Mouse (Mus musculus): ENCODE measurements around the gene Zfp651. TPM values are rescaled to one million over a fixed set of nuclear protein-coding genes. Genes with fewer than 3 reads are reported as not detected.

Gene Zfp651
- total and polyA plus RNA-seq, 2 experiments from 2014 or later: 22.8 to 59.7 TPM

- Histone ChIP-seq H3K9me3 (ENCODE audit: low read length) (no peaks in the 10 kb centered on the region), H3K4me3 (ENCODE audit: low read depth, low read length) (peak within 1 kb of the TSS; percentile 94), H3K27me3 (ENCODE audit: insufficient read depth, low read length) (no peaks in the 10 kb centered on the region), H3K36me3 (ENCODE audit: insufficient read depth, low read length) (no peaks in the 10 kb centered on the region), H3K27ac (ENCODE audit: low read depth, low read length) (peak within 1 kb of the TSS; percentile 97), H3K4me2 (ENCODE audit: low read depth, low read length, poor library complexity, severe bottlenecking) (peak within 1 kb of the TSS; percentile 83), H3K9ac (replicated peaks; ENCODE audit: low read length, poor library complexity, severe bottlenecking) (peak within 1 kb of the TSS; percentile 97), H3K4me1 (ENCODE audit: insufficient read depth, low read length) (peaks cover 6% of the 10 kb centered on the region; the same call in 1 of the 2 replicates)
- peak; percentile 58 for TF ChIP-seq CTCF (IDR thresholded peaks at IDR 0.05)
- ATAC-seq (ENCODE audit: low FRiP score) (peak; percentile 99), DNase-seq (ENCODE audit: low spot score) (peak; percentile 99)
- WGBS: under 1% methylated on average over 54 of the region's 61 CpGs
Observed at GRCm38 (mm10) chr9:121718792-121719318, 40.3 kb upstream of the Zfp651 start, which contains the start of gene Nktr. TSS of gene Nktr (plus strand) at chr9:121719169.

GRCm38 (mm10) chr9:121719347-121720331 lies 39.5 kb upstream of the Zfp651 start:
- Histone ChIP-seq H3K9ac (replicated peaks; ENCODE audit: low read length, poor library complexity, severe bottlenecking) (peak overlapping the region; percentile 97), H3K4me3 (ENCODE audit: low read depth, low read length) (peak overlapping the region; percentile 94), H3K9me3 (ENCODE audit: low read length) (no peaks in the 10 kb centered on the region), H3K27ac (ENCODE audit: low read depth, low read length) (peak overlapping the region; percentile 97), H3K36me3 (ENCODE audit: insufficient read depth, low read length) (no peaks in the 10 kb centered on the region), H3K4me2 (ENCODE audit: low read depth, low read length, poor library complexity, severe bottlenecking) (peak overlapping the region; percentile 83), H3K27me3 (ENCODE audit: insufficient read depth, low read length) (no peaks in the 10 kb centered on the region), H3K4me1 (ENCODE audit: insufficient read depth, low read length) (peaks cover 6% of the 10 kb centered on the region; the same call in 1 of the 2 replicates)
- under 1% methylated on average over 59 of the region's 87 CpGs for WGBS
- ATAC-seq (ENCODE audit: low FRiP score) (peak; percentile 66), DNase-seq (ENCODE audit: low spot score) (peak; percentile 38)
- TF ChIP-seq CTCF (IDR thresholded peaks at IDR 0.05): no peak

GRCm38 (mm10) chr9:121740490-121740889 lies 18.6 kb upstream of the Zfp651 start:
- Histone ChIP-seq H3K36me3 (ENCODE audit: insufficient read depth, low read length) (peaks cover 29% of the 10 kb centered on the region), H3K4me3 (ENCODE audit: low read depth, low read length) (no peak overlapping the region), H3K4me2 (ENCODE audit: low read depth, low read length, poor library complexity, severe bottlenecking) (no peak overlapping the region), H3K9ac (replicated peaks; ENCODE audit: low read length, poor library complexity, severe bottlenecking) (no peak overlapping the region), H3K9me3 (ENCODE audit: low read length) (no peaks in the 10 kb centered on the region), H3K4me1 (ENCODE audit: insufficient read depth, low read length) (no peaks in the 10 kb centered on the region), H3K27ac (ENCODE audit: low read depth, low read length) (no peak overlapping the region), H3K27me3 (ENCODE audit: insufficient read depth, low read length) (no peaks in the 10 kb centered on the region)
- TF ChIP-seq CTCF (IDR thresholded peaks at IDR 0.05): no peak
- WGBS: 86% methylated on average over 6 of the region's 6 CpGs
- no peak for DNase-seq (ENCODE audit: low spot score)
- no peak for ATAC-seq (ENCODE audit: low FRiP score)

- no peaks in the 10 kb centered on the region for H3K27me3 ChIP-seq (ENCODE audit: insufficient read depth, low read length)
- DNase-seq (ENCODE audit: low spot score): no peak
- H3K27ac ChIP-seq (ENCODE audit: low read depth, low read length): no peak overlapping the region
- no peak for TF ChIP-seq CTCF (IDR thresholded peaks at IDR 0.05)
- ATAC-seq (ENCODE audit: low FRiP score): no peak
- no peaks in the 10 kb centered on the region for H3K9me3 ChIP-seq (ENCODE audit: low read length)
- H3K36me3 ChIP-seq (ENCODE audit: insufficient read depth, low read length): peaks cover 34% of the 10 kb centered on the region
- no peak overlapping the region for H3K4me3 ChIP-seq (ENCODE audit: low read depth, low read length)
- H3K9ac ChIP-seq (replicated peaks; ENCODE audit: low read length, poor library complexity, severe bottlenecking): no peak overlapping the region
- no peaks in the 10 kb centered on the region for H3K4me1 ChIP-seq (ENCODE audit: insufficient read depth, low read length)
- WGBS: 95% methylated on average over 3 of the region's 3 CpGs
- H3K4me2 ChIP-seq (ENCODE audit: low read depth, low read length, poor library complexity, severe bottlenecking): no peak overlapping the region
Observed at GRCm38 (mm10) chr9:121741168-121741567, 18.0 kb upstream of the Zfp651 start.

GRCm38 (mm10) chr9:121744051-121744450 lies 15.1 kb upstream of the Zfp651 start:
- ATAC-seq (ENCODE audit: low FRiP score) (no peak), DNase-seq (ENCODE audit: low spot score) (no peak)
- Histone ChIP-seq H3K36me3 (ENCODE audit: insufficient read depth, low read length) (peaks cover 59% of the 10 kb centered on the region), H3K4me3 (ENCODE audit: low read depth, low read length) (no peak overlapping the region), H3K4me2 (ENCODE audit: low read depth, low read length, poor library complexity, severe bottlenecking) (no peak overlapping the region), H3K9me3 (ENCODE audit: low read length) (no peaks in the 10 kb centered on the region), H3K4me1 (ENCODE audit: insufficient read depth, low read length) (no peaks in the 10 kb centered on the region), H3K27ac (ENCODE audit: low read depth, low read length) (no peak overlapping the region), H3K9ac (replicated peaks; ENCODE audit: low read length, poor library complexity, severe bottlenecking) (no peak overlapping the region), H3K27me3 (ENCODE audit: insufficient read depth, low read length) (no peaks in the 10 kb centered on the region)
- WGBS: 91% methylated on average over 8 of the region's 8 CpGs
- no peak for TF ChIP-seq CTCF (IDR thresholded peaks at IDR 0.05)

GRCm38 (mm10) chr9:121752774-121753173 lies 6.4 kb upstream of the Zfp651 start:
- peaks cover 78% of the 10 kb centered on the region for H3K36me3 ChIP-seq (ENCODE audit: insufficient read depth, low read length)
- no peak for TF ChIP-seq CTCF (IDR thresholded peaks at IDR 0.05)
- no peak for ATAC-seq (ENCODE audit: low FRiP score)
- no peaks in the 10 kb centered on the region for H3K9me3 ChIP-seq (ENCODE audit: low read length)
- no peak overlapping the region for H3K27ac ChIP-seq (ENCODE audit: low read depth, low read length)
- DNase-seq (ENCODE audit: low spot score): no peak
- H3K27me3 ChIP-seq (ENCODE audit: insufficient read depth, low read length): no peaks in the 10 kb centered on the region
- no peaks in the 10 kb centered on the region for H3K4me1 ChIP-seq (ENCODE audit: insufficient read depth, low read length)
- 96% methylated on average over 9 of the region's 9 CpGs for WGBS
- H3K9ac ChIP-seq (replicated peaks; ENCODE audit: low read length, poor library complexity, severe bottlenecking): no peak overlapping the region
- H3K4me3 ChIP-seq (ENCODE audit: low read depth, low read length): no peak overlapping the region
- H3K4me2 ChIP-seq (ENCODE audit: low read depth, low read length, poor library complexity, severe bottlenecking): no peak overlapping the region

Measured in midbrain, postnatal 0 days (tissue).